Mouse (Mus musculus) left cerebral cortex, adult 11 months (tissue): ENCODE measurements around the gene Clk3.
A peak's percentile ranks its signal among the peaks of the same experiment; 100 is the strongest.

Experiments
- DNase-seq: peaks from one replicate; pipeline ENCODE4 v3.0.0; 2022; ENCODE audit warnings: low spot score

The Clk3 gene

DNA sequence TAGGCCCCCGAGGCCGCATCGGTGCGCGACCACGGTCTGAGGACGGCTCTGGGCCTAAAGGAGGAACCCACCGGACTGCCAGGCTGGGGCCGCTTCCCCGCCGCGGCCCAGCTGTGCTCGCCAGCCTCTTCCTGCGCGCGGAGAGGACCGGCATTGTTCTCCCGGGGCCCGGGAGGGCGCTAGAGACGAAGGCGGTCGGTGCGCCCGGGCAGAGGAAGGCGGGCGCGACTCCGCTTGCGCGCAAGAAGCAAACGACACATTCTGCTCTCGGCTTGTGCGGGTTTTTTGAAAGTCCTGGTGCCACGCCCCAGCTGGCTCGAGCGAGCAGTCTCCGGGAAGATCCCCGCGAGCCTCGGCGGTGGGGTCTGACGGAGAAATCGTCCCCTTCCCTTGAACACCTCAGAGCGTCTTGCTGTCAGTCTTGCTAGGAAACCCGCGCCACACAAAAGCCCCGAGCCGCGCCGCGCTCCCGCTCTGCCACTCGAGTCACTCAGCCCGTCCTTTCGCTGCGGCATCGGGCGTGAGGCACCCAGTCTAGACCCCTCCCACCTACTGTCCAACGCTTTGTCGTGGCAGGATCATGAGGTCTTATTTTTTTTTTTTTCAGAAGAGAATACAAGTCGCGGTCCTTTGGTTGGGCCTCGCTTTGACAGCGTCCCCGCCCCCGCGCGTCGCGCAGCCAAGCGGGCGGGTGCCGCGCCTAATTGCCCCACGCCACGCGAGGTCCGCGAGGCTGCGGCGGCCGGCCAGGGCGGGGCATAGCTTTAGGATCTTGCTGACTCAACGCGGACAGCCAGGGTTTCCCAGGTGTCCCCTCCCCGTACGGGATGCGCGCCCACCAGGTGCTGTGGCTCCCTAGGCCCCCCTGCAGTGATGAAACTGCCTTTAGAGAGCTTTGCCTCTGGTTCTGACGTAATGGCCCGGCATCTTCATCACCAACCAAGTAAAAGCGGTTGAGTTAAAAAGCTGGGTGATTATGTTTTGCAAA, at the start of gene Clk3:
Gene Clk3, minus strand, starts transcription at position 497 of the 988 bp plus-strand sequence.
- peak; percentile 51 for DNase-seq

DNA sequence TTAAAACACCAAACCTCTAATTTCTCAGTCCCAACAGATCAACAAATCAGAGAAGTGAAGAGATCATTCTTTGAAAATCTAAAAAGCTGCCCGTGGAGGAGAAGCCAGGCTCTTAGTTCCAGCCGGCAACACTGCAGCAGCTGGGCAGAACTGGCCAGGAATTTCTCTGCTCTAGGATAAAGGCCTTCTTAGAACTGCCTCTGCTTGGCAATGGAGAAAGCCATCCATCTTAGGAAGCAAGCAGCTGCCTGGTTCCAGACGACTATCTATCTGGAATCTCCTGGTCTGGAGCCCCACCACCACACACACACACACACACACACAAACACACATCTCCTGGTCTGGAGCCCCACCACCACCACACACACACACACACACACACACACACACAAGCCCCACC, 49.2 kb upstream of the Clk3 start:
- DNase-seq = no peak

DNA sequence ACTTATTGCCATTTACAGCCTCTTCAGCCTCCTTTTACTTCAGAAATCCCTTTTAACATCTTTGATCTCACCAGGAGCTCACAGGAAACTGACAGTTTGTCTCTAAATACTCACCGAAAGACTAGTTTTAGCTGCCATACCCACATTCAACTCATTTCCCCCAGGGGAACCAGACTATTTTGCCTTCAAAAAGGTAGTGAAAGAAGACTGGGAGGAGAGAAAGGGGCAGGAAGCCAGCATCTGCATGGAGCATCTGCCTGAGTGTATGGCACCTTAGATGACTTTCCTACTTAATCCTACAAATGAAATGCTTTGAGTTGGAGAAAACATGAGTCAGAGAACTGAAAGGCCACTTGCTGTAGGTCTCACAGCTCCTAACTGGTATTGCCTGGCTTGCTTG, 48.4 kb upstream of the Clk3 start:
- DNase-seq = no peak

DNA sequence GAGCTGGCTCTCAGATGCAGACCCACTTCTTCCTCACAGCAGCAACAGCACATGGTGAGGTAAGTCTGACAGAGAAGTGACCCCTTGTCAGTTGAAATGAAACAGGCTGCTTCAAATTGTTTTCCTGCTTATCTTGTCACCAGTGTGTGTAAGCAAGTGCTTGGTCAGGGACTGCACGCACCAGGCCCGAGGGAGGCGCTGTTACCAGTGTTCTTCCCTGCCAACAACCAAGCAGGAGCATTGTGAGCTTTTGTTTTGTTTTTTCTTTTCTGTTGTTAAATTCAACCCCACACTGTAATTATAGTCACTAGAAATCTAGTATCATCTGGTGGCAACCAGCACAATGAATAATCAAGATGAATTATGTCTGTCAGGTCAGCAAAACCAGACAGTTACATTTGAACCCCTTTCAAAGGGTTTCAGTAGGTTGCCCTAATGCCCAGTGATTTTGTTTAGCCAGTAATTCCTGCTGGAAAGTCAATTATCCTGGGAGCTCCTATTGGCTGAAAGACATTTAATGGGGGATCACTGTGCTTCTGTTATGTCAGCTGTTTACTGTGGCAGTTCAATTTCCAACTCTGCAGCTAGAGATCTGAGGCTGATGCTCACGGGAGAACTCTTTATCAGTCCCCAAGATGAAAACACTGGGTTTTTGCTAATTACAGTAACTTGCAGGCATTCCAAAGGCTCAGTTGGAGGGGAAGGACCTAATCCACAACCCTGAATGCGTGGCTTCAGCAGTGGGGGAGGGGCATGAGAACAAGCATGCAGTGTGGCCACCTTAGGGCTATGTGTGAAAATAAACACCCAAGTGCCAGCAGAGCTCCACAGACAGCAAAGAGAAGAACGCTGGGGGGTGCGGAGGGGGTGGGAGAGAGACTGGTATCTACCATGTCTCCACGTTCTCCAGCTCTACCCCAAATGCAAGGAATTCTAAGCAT, 46.4 kb upstream of the Clk3 start:
- DNase-seq = no peak

GRCm38 (mm10) chr9:57810691-57811090, 45.0 kb upstream of the Clk3 start:
- DNase-seq = no peak

GRCm38 (mm10) chr9:57808771-57809310, 43.2 kb upstream of the Clk3 start:
- DNase-seq = no peak

DNA sequence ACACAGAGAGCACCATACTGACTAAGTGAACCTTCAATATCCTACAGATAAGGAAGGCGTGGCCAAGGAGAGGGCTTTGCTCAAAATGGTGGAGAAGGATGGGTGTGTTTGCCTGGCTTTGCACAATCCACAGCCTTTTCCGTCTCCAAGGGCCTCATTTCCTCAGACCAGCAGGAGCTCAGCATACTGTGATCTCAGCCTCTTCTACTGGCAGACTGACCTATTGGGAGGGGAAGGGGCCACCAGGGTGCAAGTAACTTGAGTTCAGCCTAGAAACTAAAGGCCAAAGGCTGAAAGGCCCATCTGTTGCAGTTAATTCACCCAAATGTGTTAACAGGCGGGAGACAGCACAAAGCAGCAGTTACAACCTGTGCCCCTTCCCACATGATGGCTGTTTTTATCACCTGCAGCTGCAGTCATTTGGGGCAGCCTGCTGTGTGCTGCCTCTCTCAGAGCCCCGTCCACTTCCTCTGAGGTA, 41.6 kb upstream of the Clk3 start:
- no peak for DNase-seq

DNA sequence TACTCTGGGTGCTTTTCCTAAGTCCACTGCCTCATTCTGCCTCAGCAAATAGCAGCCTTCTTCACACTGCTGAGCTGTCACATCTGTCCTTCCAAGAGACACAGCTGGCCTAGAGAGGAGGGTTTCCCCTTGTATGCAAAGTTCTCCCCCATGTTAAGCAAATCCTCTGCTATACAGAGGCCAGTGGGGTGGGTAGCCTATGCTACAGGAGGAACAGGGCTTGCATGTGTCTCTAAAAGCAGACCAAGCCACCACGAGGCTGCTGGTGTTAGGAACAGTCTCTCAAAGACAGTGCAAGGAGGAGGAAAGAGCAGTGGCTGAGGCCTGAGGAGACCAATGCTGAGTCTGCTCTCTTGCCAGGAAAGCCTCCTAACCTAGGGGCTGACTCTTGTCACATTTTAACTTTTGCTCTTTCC, 40.4 kb upstream of the Clk3 start:
- no peak for DNase-seq

DNA sequence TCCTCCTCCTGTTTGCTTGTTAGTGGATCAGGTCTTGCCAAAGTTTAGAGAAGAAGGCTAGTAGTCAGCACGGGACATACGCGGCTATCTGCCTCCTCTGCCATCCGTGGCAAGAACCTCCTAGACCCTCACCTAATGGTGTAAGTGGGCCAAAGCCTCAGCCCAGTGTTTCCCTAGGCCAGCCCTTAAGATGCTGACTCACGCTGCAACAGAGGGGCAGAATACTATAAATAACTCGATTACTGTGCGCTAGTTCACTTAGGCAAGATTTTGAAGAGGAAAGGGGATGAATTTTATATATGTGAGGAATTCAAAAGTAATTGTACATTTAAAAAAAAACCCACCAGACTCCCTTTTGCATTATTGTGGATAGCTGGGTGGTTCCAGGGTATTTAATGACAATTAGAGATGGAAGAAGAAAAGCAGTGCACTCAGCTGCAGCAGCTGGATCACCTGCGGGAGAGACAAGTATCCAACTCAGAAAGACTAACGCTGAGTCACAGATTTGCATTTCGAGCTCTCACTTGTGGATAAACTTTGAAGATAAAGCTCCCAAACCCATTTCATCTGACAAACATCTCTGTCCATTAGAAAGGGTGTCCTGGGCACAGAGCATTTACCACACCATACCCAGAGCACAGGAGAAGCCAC, 39.6 kb upstream of the Clk3 start:
- DNase-seq = no peak

GRCm38 (mm10) chr9:57803839-57804238, 38.2 kb upstream of the Clk3 start:
- no peak for DNase-seq

GRCm38 (mm10) chr9:57803047-57803446, 37.4 kb upstream of the Clk3 start:
- DNase-seq = no peak

- DNase-seq = no peak
Measured at GRCm38 (mm10) chr9:57800325-57800975, 34.8 kb upstream of the Clk3 start.

- no peak for DNase-seq
Measured at GRCm38 (mm10) chr9:57798725-57799253, 33.1 kb upstream of the Clk3 start.

DNA sequence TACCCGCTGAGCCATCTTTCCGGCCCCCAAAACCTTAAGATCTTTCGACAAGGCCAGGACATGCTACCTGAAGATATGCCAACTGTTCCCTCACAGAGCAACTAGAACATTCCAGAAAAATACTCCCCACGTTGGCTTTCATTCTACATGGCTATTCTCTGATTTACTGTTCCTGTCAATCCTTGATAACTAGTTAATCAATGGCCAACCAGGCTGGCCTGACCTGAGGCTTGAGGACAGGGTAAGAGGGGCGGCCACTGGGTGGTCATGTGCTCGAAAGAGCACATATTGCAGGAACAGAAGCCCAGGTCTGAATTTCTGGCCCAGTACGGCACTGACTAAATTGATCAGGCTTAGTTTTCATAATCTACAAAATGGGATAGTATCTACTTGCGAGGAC, 31.8 kb upstream of the Clk3 start:
- no peak for DNase-seq

- DNase-seq = no peak
Measured at GRCm38 (mm10) chr9:57789733-57790132, 24.1 kb upstream of the Clk3 start.

DNA sequence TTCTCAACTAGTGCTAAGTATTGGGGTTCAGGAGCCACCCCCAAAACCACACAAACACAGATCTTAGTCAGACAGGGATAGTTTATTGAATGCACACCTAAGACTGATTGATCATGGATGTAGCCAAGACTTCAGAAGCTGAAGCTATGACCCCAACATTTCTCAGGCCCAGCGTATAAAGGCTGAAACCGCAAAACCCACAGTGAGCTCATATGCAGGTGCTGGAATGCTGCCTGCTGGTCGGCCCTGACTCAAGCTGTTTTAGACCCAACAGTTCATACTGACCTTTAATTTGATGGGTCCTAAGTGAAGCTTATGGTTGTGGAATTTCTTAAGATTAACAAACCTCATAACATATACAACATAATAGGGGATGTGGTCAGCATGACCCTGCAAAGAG, 17.0 kb upstream of the Clk3 start:
- DNase-seq = no peak

DNA sequence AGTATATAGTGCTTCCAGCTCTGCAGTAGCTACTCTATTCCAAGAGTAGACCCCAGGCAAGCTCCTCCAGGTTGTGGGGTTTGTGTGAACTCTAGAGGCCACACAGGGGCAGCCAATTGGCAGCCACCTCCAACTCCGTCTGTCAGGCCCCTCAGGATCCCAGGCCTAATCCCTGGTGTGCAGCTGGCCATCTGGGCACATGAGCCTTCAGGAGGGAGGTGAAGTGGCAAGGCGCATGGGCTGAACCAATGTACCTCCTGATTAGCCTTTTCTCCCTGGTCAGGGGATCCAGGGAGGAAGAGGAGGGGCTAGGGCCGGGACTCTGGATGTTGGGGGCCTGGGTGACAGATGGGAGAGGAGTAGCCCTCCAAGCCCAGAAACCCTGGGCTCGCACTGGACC, 10.1 kb upstream of the Clk3 start:
- DNase-seq = no peak

GRCm38 (mm10) chr9:57775026-57775425, 9.4 kb upstream of the Clk3 start:
- peak; percentile 58 for DNase-seq

DNA sequence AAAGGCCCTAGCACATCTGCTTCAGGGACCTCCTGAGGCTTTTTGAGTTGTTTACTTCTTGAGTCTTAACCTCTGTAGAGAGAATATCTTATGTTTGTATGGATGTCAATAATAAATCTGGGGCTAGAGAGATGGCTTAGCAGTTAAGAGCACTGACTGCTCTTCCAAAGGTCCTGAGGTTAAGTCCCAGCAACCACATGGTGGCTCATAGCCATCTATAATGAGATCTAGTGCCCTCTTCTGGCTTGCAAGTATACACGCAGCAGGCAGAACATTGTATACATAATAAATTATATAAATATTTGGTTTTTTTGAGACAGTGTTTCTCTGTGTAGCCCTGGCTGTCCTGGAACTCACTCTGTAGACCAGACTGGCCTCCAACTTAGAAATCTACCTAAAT, 8.5 kb upstream of the Clk3 start:
- DNase-seq = no peak

DNA sequence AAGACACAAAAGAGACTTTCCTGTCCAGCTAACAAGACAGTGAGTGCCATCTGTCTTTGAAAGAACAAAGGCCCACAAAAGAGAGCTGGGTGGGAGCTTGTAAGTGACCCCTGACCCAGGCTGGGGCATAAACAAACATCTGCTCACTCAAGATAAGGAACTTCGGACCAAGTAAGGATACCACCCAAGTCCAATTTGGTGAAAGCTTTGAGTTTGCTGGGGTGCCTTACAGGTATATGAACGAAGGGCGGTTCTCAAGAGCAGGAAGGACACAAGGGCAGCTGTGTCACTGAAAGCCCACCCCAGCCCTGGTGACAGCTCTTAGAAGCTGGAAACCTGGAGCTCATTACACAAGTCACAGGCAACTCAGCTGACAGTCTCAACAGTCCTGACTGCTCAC, 8.1 kb upstream of the Clk3 start:
- DNase-seq = no peak

- no peak for DNase-seq
Measured at GRCm38 (mm10) chr9:57770836-57771235, 5.2 kb upstream of the Clk3 start.
